Mouse (Mus musculus): ENCODE results near the gene Eapp. TPM values are rescaled to one million over a fixed set of nuclear protein-coding genes. Genes with fewer than 3 reads are reported as not detected.
"Not testable (repeated sequence)": the region's sequence is repeated elsewhere in the genome, so short reads cannot be mapped to it uniquely, and the experiment has no call there.

Gene Eapp
- polyA plus RNA-seq (2015; fragmentation: Nextera tagmentation; extraction: Ambion mirVana): 61.8 and 62.7 TPM in 2 replicates

DNA sequence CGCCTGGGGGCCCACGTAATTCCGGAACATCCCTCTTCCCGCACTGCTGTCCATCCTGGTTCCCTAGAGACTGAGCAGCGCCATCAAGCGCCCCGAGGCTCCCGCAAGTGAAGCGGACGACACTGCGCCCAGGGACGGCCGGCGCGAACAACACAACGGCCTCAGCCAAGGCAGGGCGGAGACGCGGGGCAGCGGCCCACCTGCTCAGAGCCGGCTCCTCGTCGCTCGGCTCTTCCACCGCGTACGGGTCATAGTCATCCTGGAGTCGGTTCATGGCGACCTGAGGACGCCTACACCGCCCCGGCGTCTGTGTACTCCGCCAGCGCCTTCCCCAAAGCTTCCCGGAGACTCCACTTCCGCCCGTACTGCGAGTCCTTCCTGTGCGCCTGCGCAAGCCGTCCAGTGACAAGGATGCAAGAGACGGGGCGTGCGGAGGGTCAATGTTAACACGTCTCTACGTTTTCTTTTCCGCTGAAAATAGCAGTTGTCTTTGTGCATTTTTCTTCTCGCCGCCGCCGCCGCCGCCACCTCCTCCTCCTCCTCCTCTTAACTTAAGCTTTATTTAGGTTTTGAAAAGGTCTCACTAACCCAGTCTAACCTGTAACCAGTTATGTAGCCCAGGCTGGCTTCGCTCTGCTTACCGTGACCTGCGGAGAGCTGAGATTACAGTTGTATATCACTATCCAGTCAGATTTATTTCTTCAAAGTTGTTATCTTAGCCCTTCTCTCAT is at the start of gene Eapp:
Gene Eapp, minus strand, starts transcription at position 387 of the 731 bp plus-strand sequence.
- Histone ChIP-seq H3K4me1 (replicated peaks; ENCODE audit: control insufficient read depth, insufficient read depth, low read length) (peaks cover 3% of the 10 kb centered on the region), H3K36me3 (ENCODE audit: control insufficient read depth, insufficient read depth, low read length) (peaks cover 5% of the 10 kb centered on the region; the same call in 1 of the 2 replicates), H3K27me3 (ENCODE audit: control insufficient read depth, insufficient read depth, low read depth, low read length) (no peaks in the 10 kb centered on the region), H3K9me3 (ENCODE audit: control insufficient read depth, low read length) (no peaks in the 10 kb centered on the region), H3K27ac (ENCODE audit: low read length) (peak within 1 kb of the TSS; percentile 98), H3K4me3 (ENCODE audit: low read length) (peak within 1 kb of the TSS; percentile 95), H3K4me2 (ENCODE audit: low read depth, low read length) (peak within 1 kb of the TSS; percentile 82), H3K9ac (ENCODE audit: low read length) (peak within 1 kb of the TSS; percentile 92)
- peak; percentile 93 for ATAC-seq (ENCODE audit: low read depth)
- WGBS: under 1% methylated on average over 57 of the region's 57 CpGs

DNA sequence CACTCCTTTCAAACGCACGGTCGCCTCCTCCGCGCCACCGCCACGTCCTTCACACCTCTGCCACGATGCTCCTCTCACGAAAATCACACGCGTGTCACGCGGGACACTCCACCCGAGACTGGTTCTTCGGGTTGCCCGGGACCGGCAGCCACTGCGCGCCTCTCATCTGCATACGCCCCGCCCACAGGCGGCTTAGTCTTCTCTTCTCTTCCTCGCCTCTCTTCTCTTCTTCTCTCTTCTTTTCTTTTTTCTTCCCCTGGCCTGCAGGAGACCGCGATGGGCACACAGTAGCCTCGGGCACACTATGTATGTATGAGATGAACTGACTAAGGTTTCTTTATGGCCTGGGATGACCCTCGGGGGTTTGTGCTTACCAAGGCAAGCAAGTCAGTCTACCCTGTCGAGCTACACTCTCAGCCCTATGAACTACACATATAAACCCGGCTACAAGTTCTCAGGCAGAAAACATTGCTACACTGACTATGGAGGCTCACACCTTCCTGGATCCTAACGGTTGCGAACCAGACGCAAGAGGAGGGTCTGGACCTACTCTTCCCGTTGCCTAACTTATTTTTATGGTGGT is 43.1 kb upstream of the Eapp start:
- not testable (repeated sequence) for H3K36me3 ChIP-seq (ENCODE audit: control insufficient read depth, insufficient read depth, low read length); H3K4me3 ChIP-seq (ENCODE audit: low read length); H3K4me2 ChIP-seq (ENCODE audit: low read depth, low read length); H3K9ac ChIP-seq (ENCODE audit: low read length); H3K4me1 ChIP-seq (replicated peaks; ENCODE audit: control insufficient read depth, insufficient read depth, low read length); H3K27me3 ChIP-seq (ENCODE audit: control insufficient read depth, insufficient read depth, low read depth, low read length); H3K27ac ChIP-seq (ENCODE audit: low read length); H3K9me3 ChIP-seq (ENCODE audit: control insufficient read depth, low read length)
- WGBS: 0% methylated on average over 3 of the region's 33 CpGs
- ATAC-seq (ENCODE audit: low read depth): peak; percentile 53

DNA sequence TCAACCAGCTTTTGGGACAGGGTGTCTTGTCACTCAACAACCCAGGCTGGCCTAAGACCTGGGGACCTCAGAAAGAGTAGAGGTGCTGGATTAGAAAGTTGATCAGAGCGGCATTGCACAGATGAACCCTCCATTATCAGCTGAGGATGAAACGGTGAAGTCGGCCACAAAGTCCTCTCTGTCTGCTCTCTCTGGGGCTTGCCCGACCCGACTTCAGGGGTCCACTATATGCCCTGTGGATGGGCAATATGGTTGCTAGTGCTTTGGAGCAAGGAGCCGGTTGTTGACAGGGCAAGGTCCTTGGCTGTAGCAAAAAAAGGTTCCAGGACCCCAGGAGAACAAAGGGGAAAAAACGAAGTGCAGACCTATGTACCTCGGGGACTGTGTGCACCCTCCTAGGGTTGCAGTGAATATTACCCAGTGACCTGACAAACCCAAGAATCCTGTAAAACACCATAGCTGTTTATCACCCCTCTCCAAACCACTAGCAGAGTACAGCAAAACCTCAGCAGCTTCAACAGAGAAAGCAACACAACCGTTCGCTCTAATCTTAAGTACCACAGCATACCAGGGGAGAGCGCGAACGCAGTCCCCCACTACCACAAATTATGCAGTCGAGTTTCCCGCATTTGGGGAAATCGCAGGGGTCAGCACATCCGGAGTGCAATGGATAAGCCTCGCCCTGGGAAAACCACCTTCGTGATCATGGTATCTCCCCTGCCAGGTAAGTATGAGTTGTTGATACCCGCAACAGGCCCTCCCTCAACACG is 42.4 kb upstream of the Eapp start:
- WGBS: no CpG with 5 or more reads among the region's 21 CpGs
- not testable (repeated sequence) for H3K4me2 ChIP-seq (ENCODE audit: low read depth, low read length); H3K4me3 ChIP-seq (ENCODE audit: low read length); H3K9me3 ChIP-seq (ENCODE audit: control insufficient read depth, low read length); H3K27ac ChIP-seq (ENCODE audit: low read length); H3K4me1 ChIP-seq (replicated peaks; ENCODE audit: control insufficient read depth, insufficient read depth, low read length); H3K9ac ChIP-seq (ENCODE audit: low read length); H3K36me3 ChIP-seq (ENCODE audit: control insufficient read depth, insufficient read depth, low read length); H3K27me3 ChIP-seq (ENCODE audit: control insufficient read depth, insufficient read depth, low read depth, low read length)
- ATAC-seq (ENCODE audit: low read depth): peak; percentile 80

DNA sequence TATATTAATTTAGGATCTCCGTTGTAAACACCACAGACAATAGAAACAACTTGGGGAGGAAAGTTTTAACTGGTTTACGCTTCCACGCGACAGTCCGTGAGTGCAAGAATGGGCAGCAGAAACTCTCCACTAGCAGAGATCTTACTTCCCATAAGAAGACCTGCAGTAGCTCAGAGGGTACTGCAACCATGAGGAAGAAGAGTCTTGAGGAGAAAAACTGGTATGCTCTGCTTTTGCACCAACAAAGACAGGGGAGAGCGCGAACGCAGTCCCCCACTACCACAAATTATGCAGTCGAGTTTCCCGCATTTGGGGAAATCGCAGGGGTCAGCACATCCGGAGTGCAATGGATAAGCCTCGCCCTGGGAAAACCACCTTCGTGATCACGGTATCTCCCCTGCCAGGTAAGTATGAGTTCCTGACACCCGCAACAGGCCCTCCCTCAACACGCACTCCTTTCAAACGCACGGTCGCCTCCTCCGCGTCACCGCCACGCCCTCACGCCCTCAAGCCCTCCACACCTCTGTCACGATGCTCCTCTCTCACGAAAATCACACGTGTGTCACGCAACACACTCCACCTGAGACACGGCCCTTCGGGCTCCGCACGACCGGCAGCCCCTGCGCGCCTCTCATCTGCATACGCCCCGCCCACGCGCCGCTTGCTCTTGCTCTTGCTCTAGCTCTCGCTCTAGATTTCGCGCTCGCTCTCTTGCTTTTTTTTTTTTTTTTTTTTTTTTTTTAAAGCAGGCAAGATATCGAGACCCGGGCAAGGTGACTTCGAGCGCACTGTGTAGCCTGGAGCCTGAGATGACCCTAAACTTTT is 38.8 kb upstream of the Eapp start:
- not testable (repeated sequence) for H3K4me2 ChIP-seq (ENCODE audit: low read depth, low read length)
- whole genome bisulfite sequencing: 0% methylated on average over 4 of the region's 49 CpGs
- peak; percentile 60 for ATAC-seq (ENCODE audit: low read depth)

DNA sequence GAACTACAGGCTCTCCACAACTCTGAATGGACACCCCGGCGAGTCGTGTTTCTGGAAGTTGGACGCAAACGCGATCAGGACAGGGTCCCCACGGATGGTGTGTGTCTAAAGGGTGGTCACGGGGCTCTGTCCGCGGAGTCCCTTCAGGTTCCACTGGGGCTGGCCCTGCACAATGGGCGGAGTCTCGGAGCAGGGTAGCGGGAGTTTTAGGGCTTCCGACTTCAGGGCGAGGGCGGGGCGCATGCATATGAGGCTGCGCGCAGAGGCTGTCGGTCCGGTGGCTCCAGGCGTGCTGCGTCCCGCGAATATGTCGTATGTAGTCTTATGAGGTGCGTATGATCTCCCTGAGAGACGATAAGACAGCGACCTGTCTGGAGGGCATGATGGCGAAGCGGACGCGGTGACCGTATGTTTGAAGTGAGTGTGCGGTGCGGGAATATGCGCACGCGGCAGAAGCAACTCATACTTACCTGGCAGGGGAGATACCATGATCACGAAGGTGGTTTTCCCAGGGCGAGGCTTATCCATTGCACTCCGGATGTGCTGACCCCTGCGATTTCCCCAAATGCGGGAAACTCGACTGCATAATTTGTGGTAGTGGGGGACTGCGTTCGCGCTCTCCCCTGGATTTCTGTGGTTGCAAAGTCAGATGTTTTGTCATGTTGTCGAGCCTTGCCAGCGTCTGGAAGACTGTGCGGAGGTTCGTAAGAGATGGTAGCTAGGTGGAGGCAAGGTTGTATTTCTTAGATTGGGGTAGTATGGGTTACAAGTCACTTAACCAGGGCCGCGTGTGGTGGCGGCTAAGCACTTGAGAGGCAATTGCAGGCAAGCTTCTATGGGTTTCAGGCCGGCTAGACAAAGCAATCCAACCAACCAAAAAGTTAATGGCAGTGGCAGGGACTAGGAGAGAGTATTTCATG is 33.7 kb upstream of the Eapp start:
- H3K36me3 ChIP-seq (ENCODE audit: control insufficient read depth, insufficient read depth, low read length); H3K4me1 ChIP-seq (replicated peaks; ENCODE audit: control insufficient read depth, insufficient read depth, low read length); H3K9ac ChIP-seq (ENCODE audit: low read length); H3K9me3 ChIP-seq (ENCODE audit: control insufficient read depth, low read length); H3K4me3 ChIP-seq (ENCODE audit: low read length); H3K27ac ChIP-seq (ENCODE audit: low read length); H3K4me2 ChIP-seq (ENCODE audit: low read depth, low read length); H3K27me3 ChIP-seq (ENCODE audit: control insufficient read depth, insufficient read depth, low read depth, low read length): not testable (repeated sequence)
- peak; percentile 95 for ATAC-seq (ENCODE audit: low read depth)
- no CpG with 5 or more reads among the region's 56 CpGs for WGBS

More for the DNA sequence above, 38.8 kb upstream of the Eapp start:
- not testable (repeated sequence) for H3K9me3 ChIP-seq (ENCODE audit: control insufficient read depth, low read length); H3K4me1 ChIP-seq (replicated peaks; ENCODE audit: control insufficient read depth, insufficient read depth, low read length); H3K4me3 ChIP-seq (ENCODE audit: low read length); H3K36me3 ChIP-seq (ENCODE audit: control insufficient read depth, insufficient read depth, low read length); H3K27me3 ChIP-seq (ENCODE audit: control insufficient read depth, insufficient read depth, low read depth, low read length); H3K9ac ChIP-seq (ENCODE audit: low read length); H3K27ac ChIP-seq (ENCODE audit: low read length)

DNA sequence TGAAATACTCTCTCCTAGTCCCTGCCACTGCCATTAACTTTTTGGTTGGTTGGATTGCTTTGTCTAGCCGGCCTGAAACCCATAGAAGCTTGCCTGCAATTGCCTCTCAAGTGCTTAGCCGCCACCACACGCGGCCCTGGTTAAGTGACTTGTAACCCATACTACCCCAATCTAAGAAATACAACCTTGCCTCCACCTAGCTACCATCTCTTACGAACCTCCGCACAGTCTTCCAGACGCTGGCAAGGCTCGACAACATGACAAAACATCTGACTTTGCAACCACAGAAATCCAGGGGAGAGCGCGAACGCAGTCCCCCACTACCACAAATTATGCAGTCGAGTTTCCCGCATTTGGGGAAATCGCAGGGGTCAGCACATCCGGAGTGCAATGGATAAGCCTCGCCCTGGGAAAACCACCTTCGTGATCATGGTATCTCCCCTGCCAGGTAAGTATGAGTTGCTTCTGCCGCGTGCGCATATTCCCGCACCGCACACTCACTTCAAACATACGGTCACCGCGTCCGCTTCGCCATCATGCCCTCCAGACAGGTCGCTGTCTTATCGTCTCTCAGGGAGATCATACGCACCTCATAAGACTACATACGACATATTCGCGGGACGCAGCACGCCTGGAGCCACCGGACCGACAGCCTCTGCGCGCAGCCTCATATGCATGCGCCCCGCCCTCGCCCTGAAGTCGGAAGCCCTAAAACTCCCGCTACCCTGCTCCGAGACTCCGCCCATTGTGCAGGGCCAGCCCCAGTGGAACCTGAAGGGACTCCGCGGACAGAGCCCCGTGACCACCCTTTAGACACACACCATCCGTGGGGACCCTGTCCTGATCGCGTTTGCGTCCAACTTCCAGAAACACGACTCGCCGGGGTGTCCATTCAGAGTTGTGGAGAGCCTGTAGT is 23.4 kb upstream of the Eapp start:
- not testable (repeated sequence) for H3K27me3 ChIP-seq (ENCODE audit: control insufficient read depth, insufficient read depth, low read depth, low read length); H3K4me2 ChIP-seq (ENCODE audit: low read depth, low read length); H3K4me1 ChIP-seq (replicated peaks; ENCODE audit: control insufficient read depth, insufficient read depth, low read length); H3K4me3 ChIP-seq (ENCODE audit: low read length); H3K9me3 ChIP-seq (ENCODE audit: control insufficient read depth, low read length); H3K36me3 ChIP-seq (ENCODE audit: control insufficient read depth, insufficient read depth, low read length); H3K27ac ChIP-seq (ENCODE audit: low read length); H3K9ac ChIP-seq (ENCODE audit: low read length)
- no CpG with 5 or more reads among the region's 56 CpGs for WGBS
- ATAC-seq (ENCODE audit: low read depth): peak; percentile 97

DNA sequence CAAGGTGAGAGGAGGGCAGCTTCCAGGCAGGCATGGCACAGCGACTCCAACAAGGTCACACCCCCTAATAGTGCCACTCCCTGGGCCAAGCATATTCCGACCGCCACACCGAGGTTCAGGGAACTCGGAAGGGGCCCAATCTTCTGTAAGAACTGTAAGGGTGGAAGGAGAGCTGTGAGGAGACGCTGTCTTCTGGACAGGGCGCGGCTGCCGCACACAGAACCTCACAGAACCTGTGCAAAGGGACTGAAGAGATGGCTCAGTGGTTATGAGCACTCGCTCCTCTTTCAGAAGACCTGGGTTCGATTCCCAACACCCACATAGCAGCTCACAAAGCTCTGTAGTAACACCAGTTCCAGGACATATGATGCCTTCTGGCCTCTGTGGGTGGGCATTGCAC is 21.8 kb upstream of the Eapp start:
- H3K27me3 ChIP-seq (ENCODE audit: control insufficient read depth, insufficient read depth, low read depth, low read length); H3K4me3 ChIP-seq (ENCODE audit: low read length); H3K36me3 ChIP-seq (ENCODE audit: control insufficient read depth, insufficient read depth, low read length); H3K9ac ChIP-seq (ENCODE audit: low read length); H3K4me2 ChIP-seq (ENCODE audit: low read depth, low read length); ATAC-seq (ENCODE audit: low read depth); H3K9me3 ChIP-seq (ENCODE audit: control insufficient read depth, low read length); H3K27ac ChIP-seq (ENCODE audit: low read length); H3K4me1 ChIP-seq (replicated peaks; ENCODE audit: control insufficient read depth, insufficient read depth, low read length): not testable (repeated sequence)
- WGBS: 68% methylated on average over 4 of the region's 11 CpGs

Measured in lung, embryonic 16.5 days (tissue).